Mouse (Mus musculus) brown adipose tissue, adult 24 weeks (tissue): Measurements from ENCODE around the gene Serpina1b. TPM values are rescaled to one million over a fixed set of nuclear protein-coding genes. Genes with fewer than 3 reads are reported as not detected.
"Not testable (repeated sequence)": the region's sequence is repeated elsewhere in the genome, so short reads cannot be mapped to it uniquely, and the experiment has no call there.

ENCODE experiments used
- H3K27ac ChIP-seq: fragments of 200-500 bp; replicated peaks from 2 replicates; pipeline ENCODE4 v1.5.1; 2012; ENCODE audit warnings: low read depth, mild to moderate bottlenecking, low read length
- H3K4me1 ChIP-seq: fragments of 200-500 bp; 2 replicates; pipeline ENCODE4 v1.6.1; 2012; ENCODE audit warnings: low read length, mixed read lengths; ENCODE audit not compliant: control insufficient read depth, insufficient read depth, insufficient read length
- H3K4me3 ChIP-seq: fragments of 200-500 bp; 2 replicates; pipeline ENCODE4 v1.5.1; 2012; ENCODE audit warnings: low read depth, mild to moderate bottlenecking, low read length, moderate library complexity; ENCODE audit not compliant: insufficient read depth
- polyA plus RNA-seq: library from polyadenylated mRNA; stranded (reverse); fragments of >200 nt; gene quantifications from 2 replicates; pipeline ENCODE4 v1.2.4, GENCODE M21; 2012; ENCODE audit not compliant: missing spikeins, insufficient read depth, insufficient read length

The Serpina1b gene
- polyA plus RNA-seq, 1 experiment = 5.0 TPM

- Histone ChIP-seq H3K27ac (no peak overlapping the region), H3K4me3 (no peak overlapping the region), H3K4me1 (no peaks in the 10 kb centered on the region)
Observed at GRCm38 (mm10) chr12:103681169-103681568, 149.0 kb downstream of the Serpina1b start.

- H3K4me3 ChIP-seq, H3K27ac ChIP-seq, H3K4me1 ChIP-seq: not testable (repeated sequence)
Observed at GRCm38 (mm10) chr12:103679853-103680252, 150.3 kb downstream of the Serpina1b start.

Other genes with a start within 250 kb of the Serpina1b start
- not detected in 2 replicates for gene Serpina10, start 198.9 kb downstream of the Serpina1b start, polyA plus RNA-seq
- not detected in 2 replicates for gene Serpina6, start 173.2 kb downstream of the Serpina1b start, polyA plus RNA-seq
- gene Serpina16, start 154.2 kb downstream of the Serpina1b start, polyA plus RNA-seq = not detected in 2 replicates
- not detected in 2 replicates for gene Serpina1f, start 134.8 kb downstream of the Serpina1b start, polyA plus RNA-seq
- gene Serpina1d, start 56.8 kb downstream of the Serpina1b start, polyA plus RNA-seq = 5.8 TPM in 1 of 2 replicates, not detected in the other
- gene Serpina1a, start 33.2 kb upstream of the Serpina1b start, polyA plus RNA-seq = 8.7 TPM in 1 of 2 replicates, not detected in the other
- gene Serpina1c, start 74.5 kb upstream of the Serpina1b start, polyA plus RNA-seq = 2.3 and 5.3 TPM in 2 replicates
- 2.6 TPM in 1 of 2 replicates, not detected in the other for gene Serpina1e, start 128.6 kb upstream of the Serpina1b start, polyA plus RNA-seq
- gene Serpina11, start 159.6 kb upstream of the Serpina1b start, polyA plus RNA-seq = not detected in 2 replicates
- not detected in 2 replicates for gene Serpina9, start 183.4 kb upstream of the Serpina1b start, polyA plus RNA-seq
- gene Serpina12, start 214.1 kb upstream of the Serpina1b start, polyA plus RNA-seq = not detected in 2 replicates